Mouse (Mus musculus) ovary, adult 10 weeks (tissue): Measurements from ENCODE around the gene Tll2. TPM values are rescaled to one million over a fixed set of nuclear protein-coding genes. Genes with fewer than 3 reads are reported as not detected.

Experiments used
- polyA plus RNA-seq: library from polyadenylated mRNA; stranded (reverse); fragments of 350-450 nt; fragmentation: Illumina TruSeq; extraction: RNeasy Lipid Tissue Mini Kit (QIAGEN cat#74804); gene quantifications from one replicate; pipeline ENCODE4 v1.2.3, GENCODE M21; 2014

Gene Tll2
- not detected for polyA plus RNA-seq

GRCm38 (mm10) chr19:41206811-41207344 lies at the start of gene Tll2:
Gene Tll2 (minus strand): TSS chr19:41206835.

GRCm38 (mm10) chr19:41076906-41077305 lies 129.7 kb downstream of the Tll2 start, which contains the start of gene Opalin:
Gene Opalin (minus strand): TSS chr19:41077113.

Other genes with a start within 250 kb of the Tll2 start
- gene Blnk, start 212.3 kb downstream of the Tll2 start, polyA plus RNA-seq: 5.9 TPM
- not detected for gene Dntt, start 177.6 kb downstream of the Tll2 start, polyA plus RNA-seq
- not detected for gene Opalin, start 129.7 kb downstream of the Tll2 start, polyA plus RNA-seq
- 1,025 TPM for gene Tm9sf3, start 57.2 kb upstream of the Tll2 start, polyA plus RNA-seq
- 12.5 TPM for gene Pik3ap1, start 178.3 kb upstream of the Tll2 start, polyA plus RNA-seq